Mouse (Mus musculus) intestine, embryonic 15.5 days (tissue): ENCODE measurements around the gene Col4a1. TPM values are rescaled to one million over a fixed set of nuclear protein-coding genes. Genes with fewer than 3 reads are reported as not detected.

Experiments
- ATAC-seq: fragments of 200-750 bp; cut with Nextera tagmentation; 2 replicates; pipeline ENCODE4 v1.8.0; 2017; ENCODE audit warnings: moderate TSS enrichment, moderate library complexity
- H3K27ac ChIP-seq: fragments of 300-500 bp; sonication (generic); 2 replicates; pipeline ENCODE4 v1.5.1; 2015; ENCODE audit warnings: mild to moderate bottlenecking, inconsistent platforms
- H3K27me3 ChIP-seq: fragments of 300-500 bp; sonication (generic); replicated peaks from 2 replicates; pipeline ENCODE4 v1.6.1; 2015; ENCODE audit warnings: inconsistent platforms
- H3K36me3 ChIP-seq: fragments of 300-500 bp; sonication (generic); 2 replicates; pipeline ENCODE4 v1.6.1; 2015; ENCODE audit warnings: inconsistent platforms
- H3K4me1 ChIP-seq: fragments of 300-500 bp; sonication (generic); replicated peaks from 2 replicates; pipeline ENCODE4 v1.6.1; 2015; ENCODE audit warnings: inconsistent platforms
- H3K4me2 ChIP-seq: fragments of 300-500 bp; sonication (generic); replicated peaks from 2 replicates; pipeline ENCODE4 v1.6.1; 2015; ENCODE audit warnings: mild to moderate bottlenecking, inconsistent platforms
- H3K4me3 ChIP-seq: fragments of 300-500 bp; sonication (generic); replicated peaks from 2 replicates; pipeline ENCODE4 v1.5.1; 2015; ENCODE audit warnings: inconsistent platforms
- H3K9ac ChIP-seq: fragments of 300-500 bp; sonication (generic); 2 replicates; pipeline ENCODE4 v1.6.1; 2015; ENCODE audit warnings: inconsistent platforms
- H3K9me3 ChIP-seq: fragments of 300-500 bp; sonication (generic); 2 replicates; pipeline ENCODE4 v1.6.1; 2016; ENCODE audit warnings: inconsistent platforms
- WGBS: fragments of 180-500 bp; shearing (Covaris S2); methylation state at CpG from one replicate; pipeline ENCODE4 v1.1.7; 2015; 5-methylcytosine and 5-hydroxymethylcytosine counted together
- polyA plus RNA-seq: library from polyadenylated mRNA; unstranded; fragments of >200 nt; fragmentation: Nextera tagmentation; extraction: Ambion mirVana; gene quantifications from 2 replicates; pipeline ENCODE4 v1.2.1, GENCODE M21; 2015

The Col4a1 gene
- polyA plus RNA-seq, 1 experiment from 2014 or later: 161 TPM

- H3K36me3 ChIP-seq: peaks cover 17% of the 10 kb centered on the region
- no peaks in the 10 kb centered on the region for H3K9me3 ChIP-seq
- no peak overlapping the region for H3K9ac ChIP-seq
- no peak overlapping the region for H3K4me3 ChIP-seq
- no peaks in the 10 kb centered on the region; the same call in 1 of the 2 replicates for H3K4me1 ChIP-seq
- WGBS: 41% methylated on average over 10 of the region's 10 CpGs
- H3K27ac ChIP-seq: no peak overlapping the region
- peak; percentile 47 for ATAC-seq
- H3K27me3 ChIP-seq: no peaks in the 10 kb centered on the region
- H3K4me2 ChIP-seq: no peak overlapping the region
These were observed 78.3 kb downstream of the Col4a1 start for GRCm38 (mm10) chr8:11234151-11234878.

- H3K27ac ChIP-seq: no peak overlapping the region
These were observed 79.6 kb downstream of the Col4a1 start for GRCm38 (mm10) chr8:11233009-11233408.

GRCm38 (mm10) chr8:11230277-11230676 is 82.3 kb downstream of the Col4a1 start:
- ATAC-seq: no peak
- Histone ChIP-seq H3K9ac (no peak overlapping the region), H3K27ac (no peak overlapping the region), H3K4me1 (no peaks in the 10 kb centered on the region; the same call in 1 of the 2 replicates), H3K4me2 (no peak overlapping the region), H3K4me3 (no peak overlapping the region), H3K36me3 (peaks cover 22% of the 10 kb centered on the region), H3K9me3 (no peaks in the 10 kb centered on the region), H3K27me3 (no peaks in the 10 kb centered on the region)
- WGBS: 72% methylated on average over 4 of the region's 4 CpGs

More at GRCm38 (mm10) chr8:11233009-11233408, 79.6 kb downstream of the Col4a1 start:
- 57% methylated on average over 4 of the region's 4 CpGs for WGBS
- H3K27me3 ChIP-seq: no peaks in the 10 kb centered on the region
- no peak overlapping the region for H3K4me2 ChIP-seq
- H3K9ac ChIP-seq: no peak overlapping the region
- no peak for ATAC-seq
- H3K4me3 ChIP-seq: no peak overlapping the region
- no peaks in the 10 kb centered on the region for H3K9me3 ChIP-seq
- H3K4me1 ChIP-seq: no peaks in the 10 kb centered on the region; the same call in 1 of the 2 replicates
- H3K36me3 ChIP-seq: peaks cover 15% of the 10 kb centered on the region

GRCm38 (mm10) chr8:11227421-11227820 is 85.2 kb downstream of the Col4a1 start:
- peaks cover 14% of the 10 kb centered on the region for H3K36me3 ChIP-seq
- no peaks in the 10 kb centered on the region for H3K27me3 ChIP-seq
- no peak overlapping the region for H3K4me3 ChIP-seq
- no peak overlapping the region for H3K27ac ChIP-seq
- H3K9me3 ChIP-seq: no peaks in the 10 kb centered on the region
- no peak overlapping the region for H3K9ac ChIP-seq
- no peak overlapping the region for H3K4me2 ChIP-seq
- no peak for ATAC-seq
- WGBS: 69% methylated on average over 7 of the region's 7 CpGs
- H3K4me1 ChIP-seq: no peaks in the 10 kb centered on the region

GRCm38 (mm10) chr8:11225577-11226434 is 86.8 kb downstream of the Col4a1 start:
- no peaks in the 10 kb centered on the region for H3K9me3 ChIP-seq
- no peaks in the 10 kb centered on the region for H3K4me1 ChIP-seq
- no peak overlapping the region for H3K9ac ChIP-seq
- no peaks in the 10 kb centered on the region for H3K27me3 ChIP-seq
- no peak for ATAC-seq
- H3K36me3 ChIP-seq: peaks cover 13% of the 10 kb centered on the region
- H3K4me3 ChIP-seq: no peak overlapping the region
- H3K4me2 ChIP-seq: no peak overlapping the region
- no peak overlapping the region for H3K27ac ChIP-seq
- 81% methylated on average over 13 of the region's 13 CpGs for WGBS

- no peak for ATAC-seq
- no peak overlapping the region for H3K4me3 ChIP-seq
- no peak overlapping the region for H3K9ac ChIP-seq
- no peak overlapping the region for H3K27ac ChIP-seq
- H3K4me2 ChIP-seq: no peak overlapping the region
- no peaks in the 10 kb centered on the region for H3K4me1 ChIP-seq
- no peaks in the 10 kb centered on the region for H3K9me3 ChIP-seq
- WGBS: 65% methylated on average over 7 of the region's 7 CpGs
- H3K27me3 ChIP-seq: no peaks in the 10 kb centered on the region
- peaks cover 13% of the 10 kb centered on the region for H3K36me3 ChIP-seq
These were observed 88.4 kb downstream of the Col4a1 start for GRCm38 (mm10) chr8:11224178-11224577.

GRCm38 (mm10) chr8:11221353-11221752 is 91.3 kb downstream of the Col4a1 start:
- H3K9ac ChIP-seq: no peak overlapping the region
- no peaks in the 10 kb centered on the region for H3K9me3 ChIP-seq
- no peak overlapping the region for H3K4me3 ChIP-seq
- ATAC-seq: no peak
- H3K27me3 ChIP-seq: no peaks in the 10 kb centered on the region
- H3K36me3 ChIP-seq: peaks cover 10% of the 10 kb centered on the region
- H3K4me2 ChIP-seq: no peak overlapping the region
- no peaks in the 10 kb centered on the region for H3K4me1 ChIP-seq
- H3K27ac ChIP-seq: no peak overlapping the region
- WGBS: 88% methylated on average over 5 of the region's 5 CpGs

GRCm38 (mm10) chr8:11219282-11219681 is 93.3 kb downstream of the Col4a1 start:
- Histone ChIP-seq H3K36me3 (0 out of 2 replicates have a peak, but pooled peaks cover 6% of the 10 kb centered on the region), H3K9me3 (no peaks in the 10 kb centered on the region), H3K4me3 (no peak overlapping the region), H3K9ac (no peak overlapping the region), H3K27ac (no peak overlapping the region), H3K27me3 (no peaks in the 10 kb centered on the region), H3K4me2 (no peak overlapping the region), H3K4me1 (no peaks in the 10 kb centered on the region)
- ATAC-seq: peak; percentile 41; the same call in 1 of the 2 replicates
- 54% methylated on average over 6 of the region's 6 CpGs for WGBS

GRCm38 (mm10) chr8:11215231-11215630 is 97.4 kb downstream of the Col4a1 start:
- Histone ChIP-seq H3K36me3 (peaks cover 7% of the 10 kb centered on the region; the same call in 1 of the 2 replicates), H3K9me3 (no peaks in the 10 kb centered on the region), H3K9ac (no peak overlapping the region), H3K27ac (no peak overlapping the region), H3K4me3 (no peak overlapping the region), H3K27me3 (no peaks in the 10 kb centered on the region), H3K4me1 (no peaks in the 10 kb centered on the region), H3K4me2 (no peak overlapping the region)
- peak; percentile 77 for ATAC-seq
- WGBS: 39% methylated on average over 1 of the region's 1 CpGs

- ATAC-seq: no peak
- no peaks in the 10 kb centered on the region for H3K4me1 ChIP-seq
- H3K4me2 ChIP-seq: no peak overlapping the region
- 77% methylated on average over 8 of the region's 8 CpGs for WGBS
- peaks cover 15% of the 10 kb centered on the region for H3K36me3 ChIP-seq
- no peak overlapping the region for H3K27ac ChIP-seq
- no peak overlapping the region for H3K9ac ChIP-seq
- no peak overlapping the region for H3K4me3 ChIP-seq
- H3K27me3 ChIP-seq: no peaks in the 10 kb centered on the region
- H3K9me3 ChIP-seq: no peaks in the 10 kb centered on the region
These were observed 106.1 kb downstream of the Col4a1 start for GRCm38 (mm10) chr8:11206509-11206908.

GRCm38 (mm10) chr8:11205532-11205931 is 107.1 kb downstream of the Col4a1 start:
- Histone ChIP-seq H3K9me3 (no peaks in the 10 kb centered on the region), H3K4me1 (no peaks in the 10 kb centered on the region), H3K36me3 (peaks cover 17% of the 10 kb centered on the region; the same call in 1 of the 2 replicates), H3K27ac (no peak overlapping the region), H3K27me3 (no peaks in the 10 kb centered on the region), H3K4me3 (no peak overlapping the region), H3K9ac (no peak overlapping the region), H3K4me2 (no peak overlapping the region)
- 81% methylated on average over 9 of the region's 9 CpGs for WGBS
- ATAC-seq: no peak

GRCm38 (mm10) chr8:11203260-11204110 is 109.1 kb downstream of the Col4a1 start:
- Histone ChIP-seq H3K27me3 (no peaks in the 10 kb centered on the region), H3K36me3 (peaks cover 20% of the 10 kb centered on the region; the same call in 1 of the 2 replicates), H3K9ac (no peak overlapping the region), H3K4me3 (no peak overlapping the region), H3K27ac (no peak overlapping the region), H3K4me2 (no peak overlapping the region), H3K9me3 (no peaks in the 10 kb centered on the region), H3K4me1 (no peaks in the 10 kb centered on the region)
- 76% methylated on average over 12 of the region's 12 CpGs for WGBS
- no peak for ATAC-seq
